Comparison of ENCODE assay signal across 8 mouse cellular contexts in genomic region chr10:91270955-91271741, GRCm38 (mm10).
DNase-seq lines count a peak whose midpoint lies in the region; ATAC-seq and TF ChIP-seq lines count a peak whose summit lies in the region.

No protein-coding gene starts in this region.

- H3K36me3 ChIP-seq in hindbrain, embryonic 12.5 days, result no peaks in the 10 kb centered on the region
- H3K36me3 ChIP-seq in lung, postnatal 0 days (ENCODE audit: insufficient read depth, low read length), result no peaks in the 10 kb centered on the region

- H3K4me1 ChIP-seq in hindbrain, embryonic 12.5 days, result peaks cover 7% of the 10 kb centered on the region; the same call in 1 of the 2 replicates
- H3K4me1 ChIP-seq in lung, postnatal 0 days (ENCODE audit: insufficient read depth, low read depth, low read length), result no peaks in the 10 kb centered on the region

- H3K4me3 ChIP-seq in hindbrain, embryonic 12.5 days, result no peak overlapping the region
- H3K4me3 ChIP-seq in lung, postnatal 0 days (ENCODE audit: low read depth, low read length), result no peak overlapping the region; the same call in 1 of the 2 replicates

- ATAC-seq in hindbrain, embryonic 12.5 days (ENCODE audit: low FRiP score), result peak; percentile 69
- peak; percentile 64; the same call in 1 of the 2 replicates for ATAC-seq in lung, postnatal 0 days

- TF ChIP-seq CTCF in lung, postnatal 0 days (IDR thresholded peaks at IDR 0.05), result peak; percentile 98

- no peak for TF ChIP-seq EP300 in lung, postnatal 0 days (IDR thresholded peaks at IDR 0.05)

- H3K4me2 ChIP-seq in hindbrain, embryonic 12.5 days (replicated peaks), result peak overlapping the region; percentile 38
- H3K4me2 ChIP-seq in lung, postnatal 0 days (replicated peaks; ENCODE audit: low read depth, low read length), result peak overlapping the region; percentile 37

- H3K27me3 ChIP-seq in hindbrain, embryonic 12.5 days, result no peaks in the 10 kb centered on the region
- no peaks in the 10 kb centered on the region for H3K27me3 ChIP-seq in lung, postnatal 0 days (replicated peaks; ENCODE audit: insufficient read depth, low read length)

- peak; percentile 92 for DNase-seq in NIH3T3 (ENCODE audit: low read depth)
- peak; percentile 94 for DNase-seq in cerebellum, postnatal 10 days
- peak; percentile 49 to 83 for DNase-seq in frontal cortex, postnatal 10 days (ENCODE audit: low spot score in 2 of 2)
- peak; percentile 94 for DNase-seq in layer of hippocampus, postnatal 10 days (ENCODE audit: low spot score in 2 of 2)
- DNase-seq in lung, postnatal 0 days (ENCODE audit: low spot score), result peak; percentile 86
- peak; percentile 89 for DNase-seq in ovary, postnatal 14 days (ENCODE audit: low spot score)
- DNase-seq in thymus, postnatal 10 days (ENCODE audit: low spot score in 2 of 2), result peak; percentile 80 to 87

- peak overlapping the region; percentile 18 for H3K27ac ChIP-seq in hindbrain, embryonic 12.5 days
- H3K27ac ChIP-seq in lung, postnatal 0 days (ENCODE audit: low read length), result no peak overlapping the region

- no peaks in the 10 kb centered on the region for H3K9me3 ChIP-seq in hindbrain, embryonic 12.5 days (replicated peaks)
- no peaks in the 10 kb centered on the region for H3K9me3 ChIP-seq in lung, postnatal 0 days (ENCODE audit: low read length)

- 15% methylated on average over 14 of the region's 14 CpGs for WGBS in hindbrain, embryonic 12.5 days
- 12% methylated on average over 14 of the region's 14 CpGs for WGBS in lung, postnatal 0 days

- no peak overlapping the region for H3K9ac ChIP-seq in hindbrain, embryonic 12.5 days
- H3K9ac ChIP-seq in lung, postnatal 0 days (replicated peaks; ENCODE audit: low read depth), result 0 out of 2 replicates have a peak overlapping the region, but pooled peaks have one; percentile 20
